Mouse (Mus musculus) E14TG2a.4 (cell line): ENCODE results near the gene Iglon5.

Experiments
- CTCF ChIP-seq: conservative IDR thresholded peaks from 2 replicates; pipeline ENCODE4 v1.5.1; 2014; ENCODE audit warnings: low read length
- POU5F1 ChIP-seq: IDR thresholded peaks from 2 replicates; pipeline ENCODE4 v1.6.1; 2014; ENCODE audit warnings: low read length, borderline replicate concordance

- TF ChIP-seq CTCF, result no peak
- TF ChIP-seq POU5F1, result no peak
Observed at GRCm38 (mm10) chr7:43448246-43448645, 41.6 kb downstream of the Iglon5 start.
